Mouse (Mus musculus) spleen, postnatal 4 days (tissue): Measurements from ENCODE around the gene Fmnl3.

Experiments
- DNase-seq, 2 experiments: peaks; one replicate each; pipeline ENCODE4 v3.0.0; 2022; ENCODE audit warnings: low spot score in 2 of 2

Gene Fmnl3

GRCm38 (mm10) chr15:99343414-99344147, 26.7 kb downstream of the Fmnl3 start:
- DNase-seq = no peak

GRCm38 (mm10) chr15:99342194-99342981, 27.9 kb downstream of the Fmnl3 start:
- no peak for DNase-seq

GRCm38 (mm10) chr15:99341102-99341501, 29.2 kb downstream of the Fmnl3 start:
- peak in 1 of 2 experiments; percentile 47 for DNase-seq

- no peak for DNase-seq
Observed at GRCm38 (mm10) chr15:99339669-99340068, 30.6 kb downstream of the Fmnl3 start.

GRCm38 (mm10) chr15:99338916-99339315, 31.4 kb downstream of the Fmnl3 start:
- no peak for DNase-seq

- no peak for DNase-seq
Observed at GRCm38 (mm10) chr15:99335801-99336320, 34.4 kb downstream of the Fmnl3 start.

GRCm38 (mm10) chr15:99334500-99334899, 35.8 kb downstream of the Fmnl3 start:
- no peak for DNase-seq

GRCm38 (mm10) chr15:99333676-99334065, 36.6 kb downstream of the Fmnl3 start:
- no peak for DNase-seq

GRCm38 (mm10) chr15:99332921-99333675, 37.2 kb downstream of the Fmnl3 start:
- DNase-seq = peak; percentile 62 to 79

- no peak for DNase-seq
Observed at GRCm38 (mm10) chr15:99332111-99332510, 38.2 kb downstream of the Fmnl3 start.

GRCm38 (mm10) chr15:99331341-99331740, 38.9 kb downstream of the Fmnl3 start:
- no peak for DNase-seq

GRCm38 (mm10) chr15:99330324-99330723, 40.0 kb downstream of the Fmnl3 start:
- no peak for DNase-seq

- DNase-seq = no peak
Observed at GRCm38 (mm10) chr15:99328011-99328410, 42.3 kb downstream of the Fmnl3 start.

- peak; percentile 45 to 81 for DNase-seq
Observed at GRCm38 (mm10) chr15:99326959-99327358, 43.3 kb downstream of the Fmnl3 start.

- DNase-seq = no peak
Observed at GRCm38 (mm10) chr15:99326407-99326806, 43.9 kb downstream of the Fmnl3 start.

GRCm38 (mm10) chr15:99325598-99325997, 44.7 kb downstream of the Fmnl3 start:
- DNase-seq = no peak

- DNase-seq = no peak
Observed at GRCm38 (mm10) chr15:99324151-99324550, 46.1 kb downstream of the Fmnl3 start.

GRCm38 (mm10) chr15:99320978-99321377, 49.3 kb downstream of the Fmnl3 start:
- DNase-seq = no peak

GRCm38 (mm10) chr15:99320168-99320674, 50.1 kb downstream of the Fmnl3 start:
- DNase-seq = no peak

GRCm38 (mm10) chr15:99319411-99319871, 50.8 kb downstream of the Fmnl3 start:
- DNase-seq = no peak

GRCm38 (mm10) chr15:99318861-99319410, 51.3 kb downstream of the Fmnl3 start:
- DNase-seq = no peak
